Mouse (Mus musculus) neural tube, embryonic 11.5 days (tissue): ENCODE measurements around the gene Dbx1. TPM values are rescaled to one million over a fixed set of nuclear protein-coding genes. Genes with fewer than 3 reads are reported as not detected.

ENCODE experiments used
- ATAC-seq: fragments of 200-750 bp; cut with Nextera tagmentation; 2 replicates; pipeline ENCODE4 v1.8.0; 2017; ENCODE audit warnings: moderate number of reproducible peaks, mild to moderate bottlenecking, moderate TSS enrichment, moderate library complexity; ENCODE audit not compliant: insufficient read depth, low FRiP score, low TSS enrichment
- DNase-seq: peaks from one replicate; pipeline ENCODE4 v3.0.0-alpha.2; 2015; ENCODE audit warnings: low spot score
- H3K27ac ChIP-seq: fragments of 300-500 bp; sonication (generic); 2 replicates; pipeline ENCODE4 v1.5.1; 2014; ENCODE audit warnings: low read depth, mild to moderate bottlenecking, low read length
- H3K27me3 ChIP-seq: fragments of 300-500 bp; sonication (generic); 2 replicates; pipeline ENCODE4 v1.6.1; 2014; ENCODE audit warnings: mild to moderate bottlenecking, low read length, mixed read lengths; ENCODE audit not compliant: control insufficient read depth, insufficient read depth
- H3K36me3 ChIP-seq: fragments of 300-500 bp; sonication (generic); 2 replicates; pipeline ENCODE4 v1.6.1; 2014; ENCODE audit warnings: mild to moderate bottlenecking, low read length, moderate library complexity, mixed read lengths; ENCODE audit not compliant: control insufficient read depth, insufficient read depth
- H3K4me1 ChIP-seq: fragments of 300-500 bp; sonication (generic); 2 replicates; pipeline ENCODE4 v1.6.1; 2014; ENCODE audit warnings: low read length, mixed read lengths; ENCODE audit not compliant: control insufficient read depth, insufficient read depth
- H3K4me2 ChIP-seq: fragments of 300-500 bp; sonication (generic); 2 replicates; pipeline ENCODE4 v1.6.1; 2014; ENCODE audit warnings: low read depth, mild to moderate bottlenecking, moderate library complexity
- H3K4me3 ChIP-seq: fragments of 300-500 bp; sonication (generic); 2 replicates; pipeline ENCODE4 v1.5.1; 2014; ENCODE audit warnings: low read depth, low read length
- H3K9ac ChIP-seq: fragments of 300-500 bp; sonication (generic); 2 replicates; pipeline ENCODE4 v1.6.1; 2014; ENCODE audit warnings: mild to moderate bottlenecking, low read length
- H3K9me3 ChIP-seq: fragments of 300-500 bp; sonication (generic); 2 replicates; pipeline ENCODE4 v1.6.1; 2016; ENCODE audit warnings: low read length; ENCODE audit not compliant: control insufficient read depth
- WGBS: fragments of 180-500 bp; shearing (Covaris S2); extraction: QIAGEN DNeasy Blood & Tissue Kit; methylation state at CpG from one replicate; pipeline ENCODE4 v1.1.7; 2014; 5-methylcytosine and 5-hydroxymethylcytosine counted together
- polyA plus RNA-seq: library from polyadenylated mRNA; unstranded; fragments of >200 nt; fragmentation: Nextera tagmentation; extraction: Ambion mirVana; gene quantifications from 2 replicates; pipeline ENCODE4 v1.2.1, GENCODE M21; 2014

The Dbx1 gene
- polyA plus RNA-seq, 1 experiment from 2014 or later: 18.6 TPM

DNA sequence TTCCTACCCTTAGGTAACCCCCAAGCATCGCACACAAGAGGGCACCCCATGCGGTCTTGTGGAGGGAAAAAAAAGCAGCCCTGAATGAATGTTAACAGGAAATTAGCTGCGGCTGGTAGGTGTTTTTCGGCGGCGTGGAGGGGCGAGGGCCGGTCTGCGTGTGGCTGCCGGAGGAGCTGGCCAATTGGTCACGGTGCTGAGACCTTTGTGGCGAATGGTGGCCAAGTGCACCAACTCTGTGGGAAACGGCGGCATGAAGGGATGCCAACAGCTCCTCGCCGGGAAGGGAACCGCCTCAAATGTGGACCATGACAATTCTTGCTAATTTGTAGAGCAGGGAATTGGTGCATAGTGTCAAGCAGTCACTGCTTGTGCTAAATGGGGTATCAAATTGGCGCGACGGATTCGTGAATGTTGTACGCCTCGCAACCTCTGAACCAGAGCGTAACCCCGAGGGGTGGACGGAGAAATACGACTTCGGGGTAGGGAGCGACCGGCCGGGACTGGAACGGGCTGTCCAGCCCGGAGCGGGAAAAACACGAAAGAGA is 1.5 kb downstream of the Dbx1 start:
- H3K4me3 ChIP-seq: no peak overlapping the region; the same call in 1 of the 2 replicates
- DNase-seq (peak; percentile 75), ATAC-seq (peak; percentile 67; the same call in 1 of the 2 replicates)
- no peak overlapping the region for H3K9ac ChIP-seq
- no peak overlapping the region for H3K27ac ChIP-seq
- no peak overlapping the region for H3K4me2 ChIP-seq
- no peaks in the 10 kb centered on the region for H3K4me1 ChIP-seq
- peaks cover 100% of the 10 kb centered on the region for H3K27me3 ChIP-seq
- no peaks in the 10 kb centered on the region for H3K36me3 ChIP-seq
- WGBS: under 1% methylated on average over 35 of the region's 35 CpGs
- no peaks in the 10 kb centered on the region for H3K9me3 ChIP-seq

DNA sequence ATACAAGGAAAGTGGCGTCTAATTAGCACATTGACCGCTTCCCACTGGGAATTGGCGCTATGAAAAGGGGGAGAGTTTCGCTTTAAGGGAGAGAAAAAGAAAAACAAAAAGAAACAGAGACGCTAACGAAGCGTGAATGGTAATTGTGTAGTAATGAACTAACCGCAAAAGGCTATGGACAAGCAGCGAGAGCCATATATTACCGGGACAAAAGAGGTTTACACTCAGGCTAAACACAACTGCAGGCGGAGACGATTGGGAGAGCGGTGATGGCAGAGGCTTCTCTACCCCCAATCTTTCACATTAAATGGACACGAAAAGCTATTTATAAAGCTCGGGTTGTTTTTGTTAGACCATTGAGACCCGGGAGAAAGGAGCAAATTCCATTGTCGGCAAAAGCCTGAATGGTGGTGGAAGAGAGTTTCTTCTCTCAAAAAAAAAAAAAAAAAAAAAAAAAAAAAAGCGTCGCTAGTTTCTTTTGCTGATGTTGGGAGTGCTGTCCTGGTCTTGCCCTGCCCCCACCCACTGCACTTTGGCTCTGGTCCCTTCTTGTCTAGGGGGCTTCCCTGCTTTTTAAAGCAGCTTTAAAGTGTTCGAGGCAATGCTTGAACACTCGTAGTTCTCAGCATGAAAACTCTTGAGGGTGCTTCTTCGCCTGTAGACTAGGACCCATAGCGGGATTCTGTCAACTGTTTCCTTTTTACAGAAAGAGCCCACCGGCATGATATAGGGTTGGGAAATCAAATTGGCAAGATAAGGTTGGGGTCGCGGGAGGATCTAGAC is 2.2 kb downstream of the Dbx1 start:
- H3K9ac ChIP-seq: no peak overlapping the region
- no peaks in the 10 kb centered on the region for H3K4me1 ChIP-seq
- H3K4me3 ChIP-seq: peak overlapping the region; percentile 13; the same call in 1 of the 2 replicates
- no peaks in the 10 kb centered on the region for H3K9me3 ChIP-seq
- ATAC-seq: peak; percentile 66
- under 1% methylated on average over 26 of the region's 26 CpGs for WGBS
- H3K27ac ChIP-seq: no peak overlapping the region
- DNase-seq: peak; percentile 44
- H3K4me2 ChIP-seq: peak overlapping the region; percentile 2; the same call in 1 of the 2 replicates
- peaks cover 98% of the 10 kb centered on the region for H3K27me3 ChIP-seq
- H3K36me3 ChIP-seq: no peaks in the 10 kb centered on the region

DNA sequence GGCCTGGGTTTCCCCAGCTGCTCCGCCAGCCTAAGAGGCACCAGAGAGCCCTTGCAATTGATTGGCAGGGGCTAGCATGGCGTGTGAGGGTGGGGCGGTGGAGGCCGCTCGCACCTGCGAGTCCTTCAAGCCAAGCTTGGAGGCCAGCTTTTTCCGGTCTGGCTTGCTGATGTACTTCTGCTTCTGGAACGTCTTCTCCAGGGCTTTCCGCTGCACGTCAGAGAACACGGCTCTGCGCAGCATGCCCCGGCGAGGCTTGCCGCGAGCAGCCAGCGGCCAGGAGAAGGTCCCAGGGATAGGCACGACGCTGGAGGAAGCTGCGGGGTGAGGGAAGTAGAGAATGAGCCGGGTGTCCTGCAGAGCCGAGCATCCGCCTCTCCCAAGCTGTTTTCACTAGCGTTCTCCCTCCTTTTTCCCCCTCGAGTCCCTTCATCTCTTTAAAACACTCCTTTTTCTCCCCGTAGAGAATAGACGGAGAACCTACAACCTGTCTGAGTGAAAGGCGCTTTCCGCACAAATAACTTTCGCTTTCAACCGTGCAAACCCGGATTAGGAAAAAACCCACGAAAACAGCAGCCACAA is 3.2 kb downstream of the Dbx1 start:
- Histone ChIP-seq H3K27me3 (peaks cover 98% of the 10 kb centered on the region), H3K4me1 (no peaks in the 10 kb centered on the region), H3K9me3 (no peaks in the 10 kb centered on the region), H3K27ac (no peak overlapping the region), H3K36me3 (no peaks in the 10 kb centered on the region), H3K4me3 (peak overlapping the region; percentile 13; the same call in 1 of the 2 replicates), H3K4me2 (peak overlapping the region; percentile 2; the same call in 1 of the 2 replicates), H3K9ac (no peak overlapping the region)
- ATAC-seq (no peak), DNase-seq (peak; percentile 53)
- under 1% methylated on average over 33 of the region's 33 CpGs for WGBS

DNA sequence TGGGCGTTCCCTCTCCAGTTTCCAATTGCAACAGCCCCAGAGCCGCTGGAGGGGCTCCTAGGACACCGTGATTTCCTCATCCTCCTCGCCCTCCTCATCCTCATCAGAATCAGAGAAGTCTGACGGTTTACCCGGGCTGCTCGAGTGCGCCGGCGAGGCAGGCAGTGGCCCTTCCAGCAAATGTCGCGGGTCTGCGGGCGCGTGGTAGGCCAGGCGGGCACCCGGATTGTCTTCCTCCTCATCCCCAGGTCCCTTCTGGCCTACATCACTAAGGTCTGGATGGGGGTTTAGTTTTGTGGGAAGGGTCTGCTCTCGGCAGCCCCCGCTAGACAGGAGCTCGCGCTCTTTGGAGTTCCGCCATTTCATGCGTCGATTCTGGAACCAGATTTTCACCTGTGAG is 4.3 kb downstream of the Dbx1 start:
- no peaks in the 10 kb centered on the region for H3K36me3 ChIP-seq
- H3K4me1 ChIP-seq: no peaks in the 10 kb centered on the region
- ATAC-seq (no peak), DNase-seq (no peak)
- H3K9ac ChIP-seq: no peak overlapping the region
- WGBS: 2% methylated on average over 24 of the region's 24 CpGs
- peaks cover 97% of the 10 kb centered on the region for H3K27me3 ChIP-seq
- peak overlapping the region; percentile 6; the same call in 1 of the 2 replicates for H3K4me3 ChIP-seq
- H3K27ac ChIP-seq: no peak overlapping the region
- H3K9me3 ChIP-seq: no peaks in the 10 kb centered on the region
- H3K4me2 ChIP-seq: no peak overlapping the region; the same call in 1 of the 2 replicates

- Histone ChIP-seq H3K4me3 (peak overlapping the region; percentile 6; the same call in 1 of the 2 replicates), H3K27ac (no peak overlapping the region), H3K4me2 (no peak overlapping the region; the same call in 1 of the 2 replicates), H3K9ac (no peak overlapping the region), H3K27me3 (peaks cover 97% of the 10 kb centered on the region), H3K36me3 (no peaks in the 10 kb centered on the region), H3K4me1 (no peaks in the 10 kb centered on the region), H3K9me3 (no peaks in the 10 kb centered on the region)
- no peak for ATAC-seq
- 11% methylated on average over 9 of the region's 9 CpGs for WGBS
- no peak for DNase-seq
Measured at GRCm38 (mm10) chr7:49631885-49632284, 4.8 kb downstream of the Dbx1 start.

DNA sequence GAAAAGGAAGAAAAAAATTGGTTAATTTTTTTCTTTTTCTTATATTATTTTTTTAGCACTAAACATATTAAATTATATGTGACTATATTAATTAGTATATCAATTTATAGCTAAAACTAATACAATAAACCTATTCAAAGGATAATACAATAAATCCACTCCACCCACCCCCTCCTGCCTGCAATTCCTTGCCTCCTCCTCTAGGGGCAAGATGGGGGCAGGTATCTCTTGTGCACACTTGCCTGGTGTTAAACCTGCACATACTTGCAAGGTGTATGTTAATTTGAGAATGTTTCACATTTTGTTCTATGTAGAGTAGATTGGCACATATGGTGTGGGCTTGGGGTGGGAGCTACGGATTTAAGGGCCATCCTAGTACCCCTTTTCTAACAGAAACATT is 16.5 kb downstream of the Dbx1 start:
- no peaks in the 10 kb centered on the region for H3K9me3 ChIP-seq
- no peaks in the 10 kb centered on the region for H3K4me1 ChIP-seq
- 64% methylated on average over 1 of the region's 1 CpGs for WGBS
- H3K4me3 ChIP-seq: no peak overlapping the region
- no peak overlapping the region for H3K27ac ChIP-seq
- no peak for DNase-seq
- ATAC-seq: no peak
- no peak overlapping the region for H3K9ac ChIP-seq
- H3K36me3 ChIP-seq: no peaks in the 10 kb centered on the region
- H3K27me3 ChIP-seq: peaks cover 67% of the 10 kb centered on the region
- H3K4me2 ChIP-seq: no peak overlapping the region

- WGBS: 75% methylated on average over 4 of the region's 4 CpGs
- DNase-seq (no peak), ATAC-seq (no peak)
- H3K36me3 ChIP-seq: no peaks in the 10 kb centered on the region
- H3K4me2 ChIP-seq: no peak overlapping the region
- peaks cover 39% of the 10 kb centered on the region for H3K27me3 ChIP-seq
- no peaks in the 10 kb centered on the region for H3K9me3 ChIP-seq
- H3K4me3 ChIP-seq: no peak overlapping the region
- no peaks in the 10 kb centered on the region for H3K4me1 ChIP-seq
- no peak overlapping the region for H3K9ac ChIP-seq
- H3K27ac ChIP-seq: no peak overlapping the region
Measured at GRCm38 (mm10) chr7:49617087-49617486, 19.6 kb downstream of the Dbx1 start.

DNA sequence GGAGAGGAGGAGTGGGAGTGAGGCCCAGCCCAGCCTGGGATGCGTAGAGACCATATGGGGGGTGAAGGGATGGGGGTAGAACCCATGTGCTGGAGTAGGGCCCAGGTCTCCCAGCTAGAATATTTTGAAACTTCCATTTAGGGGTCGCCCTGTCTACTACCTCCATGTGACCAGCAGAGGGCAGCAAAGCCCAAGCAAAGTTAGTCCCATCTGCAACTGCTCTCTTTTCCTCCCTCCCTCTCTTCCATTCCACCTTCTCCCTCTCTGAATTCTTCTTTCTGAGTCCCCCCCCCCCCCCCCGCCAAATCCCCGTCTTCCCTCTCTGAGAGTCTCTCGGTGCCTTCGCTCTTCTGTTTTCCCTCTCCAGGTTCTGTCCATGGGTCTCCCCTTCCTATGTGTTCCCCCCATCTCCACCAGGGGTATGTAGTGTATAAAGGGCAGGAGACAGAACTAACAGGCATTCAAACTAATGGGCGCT is 20.4 kb downstream of the Dbx1 start:
- Histone ChIP-seq H3K9me3 (no peaks in the 10 kb centered on the region), H3K4me3 (no peak overlapping the region), H3K4me2 (no peak overlapping the region), H3K9ac (no peak overlapping the region), H3K4me1 (no peaks in the 10 kb centered on the region), H3K27me3 (peaks cover 34% of the 10 kb centered on the region), H3K36me3 (no peaks in the 10 kb centered on the region), H3K27ac (no peak overlapping the region)
- ATAC-seq: 0 out of 2 replicates have a peak, but pooled peaks have one; percentile 57
- peak; percentile 75 for DNase-seq
- WGBS: 4% methylated on average over 6 of the region's 7 CpGs
